Mouse (Mus musculus): ENCODE data around the gene Mnx1.
"Not testable (repeated sequence)": the region's sequence is repeated elsewhere in the genome, so short reads cannot be mapped to it uniquely, and the experiment has no call there.

The Mnx1 gene

GRCm38 (mm10) chr5:29468351-29469065, 9.8 kb downstream of the Mnx1 start:
- DNase-seq (ENCODE audit: low spot score), result no peak

- DNase-seq (ENCODE audit: low spot score), result no peak
These were observed 10.6 kb downstream of the Mnx1 start for GRCm38 (mm10) chr5:29467489-29468350.

DNA sequence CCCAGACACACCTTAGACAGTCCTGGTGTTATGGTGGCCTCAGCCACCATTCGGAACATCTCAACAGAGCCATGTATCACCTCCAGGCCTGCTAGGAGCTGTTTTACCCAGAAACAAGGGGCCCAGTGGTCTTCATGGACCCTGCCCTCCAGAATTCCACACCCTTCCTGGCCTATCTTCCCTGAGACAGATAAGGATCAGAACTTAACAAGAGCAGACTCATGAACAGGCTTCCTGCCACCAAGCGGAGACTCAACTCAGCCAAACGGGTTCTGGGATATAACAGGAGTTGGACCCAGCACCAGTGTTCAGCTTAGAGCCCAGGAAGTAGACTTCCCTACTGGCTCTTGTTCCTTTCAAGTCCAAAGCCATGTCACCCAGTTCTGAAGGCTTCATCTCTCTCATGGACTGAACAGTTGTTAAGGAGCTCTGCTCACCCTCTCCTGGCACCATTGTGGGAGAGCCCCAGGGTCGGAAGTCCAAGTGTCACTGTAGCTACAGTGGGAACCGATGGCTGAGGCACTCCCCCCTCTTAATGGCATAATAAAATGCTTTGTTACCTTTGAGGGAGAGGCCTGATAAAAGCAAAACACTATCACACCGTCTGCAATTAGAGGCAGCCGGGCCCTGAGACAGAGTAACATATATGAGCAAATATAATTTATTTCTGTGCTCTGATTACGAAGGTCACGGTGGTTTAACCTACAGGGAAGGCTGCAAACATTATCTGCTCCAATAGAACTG, 15.2 kb downstream of the Mnx1 start:
- DNase-seq (ENCODE audit: low spot score), result no peak

DNA sequence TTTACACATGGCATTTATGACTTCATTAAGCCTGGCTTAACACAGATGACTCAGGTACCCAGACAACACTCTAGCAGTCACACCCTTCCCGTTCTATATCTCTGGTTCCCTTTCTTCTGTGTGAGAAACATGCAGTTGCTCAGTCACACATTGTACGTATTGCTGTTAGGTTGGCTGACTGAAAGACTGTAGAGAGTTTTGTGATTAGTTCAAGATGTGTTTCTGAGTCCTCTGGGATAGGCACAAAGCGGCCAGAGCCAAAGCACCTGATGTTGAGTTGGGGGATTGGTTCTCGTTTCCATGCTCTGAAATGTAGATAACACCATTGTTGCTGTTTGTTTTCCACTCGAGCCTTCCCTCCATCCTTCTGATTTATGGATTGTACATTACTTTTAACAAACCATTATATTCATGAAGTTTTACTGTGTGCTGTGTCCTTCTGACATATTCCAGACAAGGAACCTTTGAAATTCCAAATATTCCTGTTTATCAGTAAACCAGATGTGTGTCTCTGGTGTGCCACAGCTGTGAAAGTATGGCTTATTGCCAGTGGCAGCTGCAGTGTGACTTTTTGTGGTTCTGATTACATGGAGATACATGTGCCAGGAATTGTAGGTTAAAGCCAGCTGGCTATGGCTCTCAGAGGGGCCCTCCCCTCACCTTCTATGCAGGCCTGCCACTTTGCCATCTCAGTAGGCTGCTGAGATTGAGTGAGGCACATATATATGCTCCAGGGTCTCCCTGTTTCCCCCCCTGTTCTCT, 21.2 kb downstream of the Mnx1 start:
- no peak for DNase-seq (ENCODE audit: low spot score)

DNA sequence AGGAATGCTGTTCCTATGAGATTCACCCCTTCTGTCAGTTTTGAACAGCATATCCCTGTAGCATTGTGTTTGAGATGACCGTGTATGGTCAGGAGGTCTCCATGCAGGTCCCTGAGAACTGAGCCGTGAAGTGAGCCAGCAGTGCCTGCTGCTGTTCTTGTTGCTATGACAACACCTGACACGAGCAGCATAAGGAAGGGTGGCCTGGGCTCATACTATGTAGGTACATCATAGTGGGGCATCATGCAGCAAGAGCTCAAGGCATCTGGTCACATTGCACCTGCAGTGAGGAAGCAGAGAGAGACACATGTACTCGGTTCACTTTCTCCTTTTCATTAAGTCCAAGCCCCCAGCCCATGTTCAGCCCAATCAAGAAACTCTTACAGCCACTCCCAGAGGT, 25.9 kb downstream of the Mnx1 start:
- no peak for DNase-seq (ENCODE audit: low spot score)

DNA sequence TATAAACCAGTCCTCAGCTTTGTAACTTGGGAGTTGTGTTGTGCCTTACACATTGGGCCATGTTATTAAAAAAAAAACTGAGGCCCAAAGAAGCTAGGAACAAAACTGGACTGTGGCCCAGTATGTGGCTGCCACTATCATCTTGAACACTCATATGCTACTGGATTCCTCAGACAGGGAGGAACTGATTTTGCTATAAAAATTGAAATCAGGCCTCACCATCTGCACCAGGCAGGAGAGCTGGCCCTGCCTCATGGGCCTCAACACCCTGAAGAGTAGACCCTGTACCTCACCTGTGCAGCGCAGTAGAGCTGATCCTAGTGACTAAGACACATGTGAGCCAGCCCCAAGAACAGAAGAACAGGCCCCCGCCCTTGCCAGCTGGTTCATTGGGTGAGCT, 33.0 kb downstream of the Mnx1 start:
- no peak for DNase-seq (ENCODE audit: low spot score)

GRCm38 (mm10) chr5:29436728-29437127, 41.5 kb downstream of the Mnx1 start:
- not testable (repeated sequence) for DNase-seq (ENCODE audit: low spot score)

DNA sequence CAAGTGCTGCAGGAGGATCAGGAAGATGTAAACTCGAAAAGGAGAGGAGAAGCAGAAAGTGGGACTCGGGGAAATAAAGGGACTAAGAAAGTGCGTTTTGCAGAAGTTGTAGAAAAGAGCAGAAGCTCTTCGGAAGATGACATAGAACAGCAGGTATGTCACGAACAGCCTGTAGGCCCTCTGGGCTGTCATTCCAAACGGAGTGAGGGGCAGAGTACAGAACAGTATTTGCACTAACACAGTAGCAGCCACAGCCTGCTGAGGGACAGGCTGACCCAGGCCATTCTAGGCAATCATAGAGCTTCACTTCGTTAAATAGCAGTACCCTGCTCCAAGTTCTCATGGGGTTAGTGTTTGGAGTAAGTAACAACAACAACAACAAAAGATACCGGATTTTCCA, 42.8 kb downstream of the Mnx1 start:
- DNase-seq (ENCODE audit: low spot score), result no peak

GRCm38 (mm10) chr5:29434872-29435358, 43.4 kb downstream of the Mnx1 start:
- DNase-seq (ENCODE audit: low spot score), result peak; percentile 26

- peak; percentile 92 for DNase-seq (ENCODE audit: low spot score)
These were observed 43.9 kb downstream of the Mnx1 start, which contains the start of gene Nom1 for GRCm38 (mm10) chr5:29434228-29434871. Gene Nom1, plus strand, starts transcription at chr5:29434664.

- not testable (repeated sequence) for DNase-seq (ENCODE audit: low spot score)
These were observed 54.9 kb downstream of the Mnx1 start for GRCm38 (mm10) chr5:29423330-29423729.

Measured in lung, postnatal 25 days (tissue).